Mouse (Mus musculus) induced T-regulatory cell, adult 2 months (primary cell): ENCODE measurements at regions not wholly inside any gene's neighbourhood (a gene's known extent, or its start where the extent isn't known, plus 50 kb on each side); places are given as distances from the start of the nearest gene placed in this dataset.
"Not testable (repeated sequence)": the region's sequence is repeated elsewhere in the genome, so short reads cannot be mapped to it uniquely, and the experiment has no call there.

Experiments
- DNase-seq: peaks from one replicate; pipeline ENCODE4 v3.0.0-alpha.2; 2012; ENCODE audit warnings: low read depth

- DNase-seq, result peak; percentile 8
Observed at GRCm38 (mm10) chr4:61998366-61998765, 55.6 kb downstream of the Mup20 start.

- DNase-seq, result not testable (repeated sequence)
Observed at GRCm38 (mm10) chr4:61989941-61990340, 64.0 kb downstream of the Mup20 start.

- no peak for DNase-seq
Observed at GRCm38 (mm10) chr4:61976159-61976558, 77.8 kb downstream of the Mup20 start.

- peak; percentile 12 for DNase-seq
Observed at GRCm38 (mm10) chr4:61973236-61973635, 80.7 kb downstream of the Mup20 start.

GRCm38 (mm10) chr4:61969691-61970090 lies 84.3 kb downstream of the Mup20 start:
- no peak for DNase-seq

- DNase-seq, result not testable (repeated sequence)
Observed at GRCm38 (mm10) chr4:61967674-61968073, 86.3 kb downstream of the Mup20 start.

GRCm38 (mm10) chr4:61962315-61962714 lies 91.6 kb downstream of the Mup20 start:
- DNase-seq, result no peak
